Mouse (Mus musculus) layer of hippocampus, adult 2 months (tissue): Measurements from ENCODE around the gene Tceal6. TPM values are rescaled to one million over a fixed set of nuclear protein-coding genes. Genes with fewer than 3 reads are reported as not detected.
"Not testable (repeated sequence)": the region's sequence is repeated elsewhere in the genome, so short reads cannot be mapped to it uniquely, and the experiment has no call there.

Experiments used
- DNase-seq, 2 experiments: peaks; one replicate each; pipeline ENCODE4 v3.0.0; 2022; ENCODE audit warnings: low spot score in 2 of 2
- H3K27ac ChIP-seq: fragments of 200-600 bp; 2 replicates; pipeline ENCODE4 v1.8.1; 2022
- H3K4me3 ChIP-seq: fragments of 200-600 bp; 2 replicates; pipeline ENCODE4 v1.8.1; 2022; ENCODE audit warnings: mild to moderate bottlenecking
- CTCF ChIP-seq: fragments of 200-600 bp; conservative IDR thresholded peaks from 2 replicates; pipeline ENCODE4 v1.8.1; 2022; ENCODE audit warnings: antibody characterized with exemption, mild to moderate bottlenecking, moderate library complexity
- long read RNA-seq, 2 experiments: library from polyadenylated mRNA; stranded (forward); transcript quantifications; one replicate each; pipeline ENCODE4 v2.0.0; 2021; ENCODE audit warnings: borderline mapping rate in 2 of 2
- total RNA-seq, 2 experiments: library from RNA; stranded (reverse); gene quantifications; 2 replicates each; pipeline ENCODE4 v1.2.3; 2021

The Tceal6 gene
- total RNA-seq = 100 to 1,000 TPM in 1 of 2 experiments, 10 to 100 TPM in 1; 95.7 to 124 TPM
- long read RNA-seq, experiment 1, transcript Tceal6-201 (3 exons, 1,114 nt) = major isoform, 60 of 68 reads
- long read RNA-seq, experiment 1, partial matches to known transcripts = 0 of 68 reads
- long read RNA-seq, experiment 1, other reads (novel, unspliced or antisense) = 8 of 68 reads
- long read RNA-seq, experiment 2, transcript Tceal6-201 (3 exons, 1,114 nt) = major isoform, 46 of 58 reads
- long read RNA-seq, experiment 2, partial matches to known transcripts = 0 of 58 reads
- long read RNA-seq, experiment 2, other reads (novel, unspliced or antisense) = 12 of 58 reads

- TF ChIP-seq CTCF = no peak
- peak within 1 kb of the TSS; percentile 90 for H3K27ac ChIP-seq
These were observed at the start of gene Tceal6 for GRCm38 (mm10) chrX:135210436-135211221. Gene Tceal6 (minus strand): TSS chrX:135210687.

GRCm38 (mm10) chrX:135209773-135210435, 583 bp downstream of the Tceal6 start:
- H3K27ac ChIP-seq = peak overlapping the region; percentile 90
- peak in 1 of 2 experiments; percentile 22 for DNase-seq
- H3K4me3 ChIP-seq = peak overlapping the region; percentile 58

More at GRCm38 (mm10) chrX:135210436-135211221, at the start of gene Tceal6:
- H3K4me3 ChIP-seq = peak within 1 kb of the TSS; percentile 58
- peak; percentile 19 to 23 for DNase-seq

GRCm38 (mm10) chrX:135189924-135190323, 20.6 kb downstream of the Tceal6 start:
- not testable (repeated sequence) for H3K27ac ChIP-seq, DNase-seq, H3K4me3 ChIP-seq

GRCm38 (mm10) chrX:135188661-135189060, 21.8 kb downstream of the Tceal6 start:
- not testable (repeated sequence) for H3K27ac ChIP-seq, DNase-seq, H3K4me3 ChIP-seq

- H3K4me3 ChIP-seq, DNase-seq, H3K27ac ChIP-seq: not testable (repeated sequence)
These were observed 33.0 kb downstream of the Tceal6 start, which contains the start of gene Gm15023 for GRCm38 (mm10) chrX:135177532-135177931. Gene Gm15023 (minus strand): TSS chrX:135177632.

Other genes starting within 250 kb of the Tceal6 start
- gene Nxf2, start 245.9 kb downstream of the Tceal6 start, total RNA-seq = under 1 TPM in 1 of 2 experiments, not detected in 1; 0.20 TPM
- 10 to 100 TPM in 1 of 2 experiments, 1 to 10 TPM in 1; 9.2 to 12.2 TPM for gene Zmat1, start 201.5 kb downstream of the Tceal6 start, total RNA-seq
- not detected for gene Gm15023, start 33.1 kb downstream of the Tceal6 start, total RNA-seq
- not detected for gene Pramel3, start 91.6 kb upstream of the Tceal6 start, total RNA-seq
- gene Gm5128, start 162.6 kb upstream of the Tceal6 start, total RNA-seq = not detected
- gene Gm7903, start 223.1 kb upstream of the Tceal6 start, total RNA-seq = not detected